Mouse (Mus musculus) midbrain, embryonic 16.5 days (tissue): ENCODE results near the gene 8030474K03Rik. TPM values are rescaled to one million over a fixed set of nuclear protein-coding genes. Genes with fewer than 3 reads are reported as not detected.
A peak's percentile ranks its signal among the peaks of the same experiment; 100 is the strongest.
"Not testable (repeated sequence)": the region's sequence is repeated elsewhere in the genome, so short reads cannot be mapped to it uniquely, and the experiment has no call there.

Experiments
- ATAC-seq: fragments of 200-750 bp; cut with Nextera tagmentation; 2 replicates; pipeline ENCODE4 v1.8.0; 2017; ENCODE audit warnings: moderate TSS enrichment
- H3K27ac ChIP-seq: fragments of 300-500 bp; sonication (generic); 2 replicates; pipeline ENCODE4 v1.5.1; 2014; ENCODE audit warnings: mild to moderate bottlenecking, low read length, mixed read lengths
- H3K27me3 ChIP-seq: fragments of 300-500 bp; sonication (generic); 2 replicates; pipeline ENCODE4 v1.6.1; 2014; ENCODE audit warnings: low read depth, low read length, mixed read lengths; ENCODE audit not compliant: control insufficient read depth, insufficient read depth
- H3K36me3 ChIP-seq: fragments of 300-500 bp; sonication (generic); 2 replicates; pipeline ENCODE4 v1.6.1; 2014; ENCODE audit warnings: mild to moderate bottlenecking, low read length, moderate library complexity, mixed read lengths; ENCODE audit not compliant: control insufficient read depth, insufficient read depth
- H3K4me1 ChIP-seq: fragments of 300-500 bp; sonication (generic); 2 replicates; pipeline ENCODE4 v1.6.1; 2014; ENCODE audit warnings: mild to moderate bottlenecking, low read length, mixed read lengths; ENCODE audit not compliant: control insufficient read depth, insufficient read depth
- H3K4me2 ChIP-seq: fragments of 300-500 bp; sonication (generic); 2 replicates; pipeline ENCODE4 v1.6.1; 2014; ENCODE audit warnings: mild to moderate bottlenecking, low read length, mixed read lengths
- H3K4me3 ChIP-seq: fragments of 300-500 bp; sonication (generic); 2 replicates; pipeline ENCODE4 v1.5.1; 2014; ENCODE audit warnings: low read depth, mild to moderate bottlenecking, low read length, moderate library complexity, mixed read lengths
- H3K9ac ChIP-seq: fragments of 300-500 bp; sonication (generic); 2 replicates; pipeline ENCODE4 v1.6.1; 2014; ENCODE audit warnings: low read depth, low read length, mixed read lengths
- H3K9me3 ChIP-seq: fragments of 300-500 bp; sonication (generic); replicated peaks from 2 replicates; pipeline ENCODE4 v1.6.1; 2014; ENCODE audit warnings: mild to moderate bottlenecking, low read length, mixed read lengths; ENCODE audit not compliant: control insufficient read depth, poor library complexity, severe bottlenecking
- WGBS: fragments of 180-500 bp; shearing (Covaris S2); extraction: QIAGEN DNeasy Blood & Tissue Kit; methylation state at CpG from one replicate; pipeline ENCODE4 v1.1.7; 2014; 5-methylcytosine and 5-hydroxymethylcytosine counted together
- polyA plus RNA-seq: library from polyadenylated mRNA; unstranded; fragments of >200 nt; fragmentation: Nextera tagmentation; extraction: Ambion mirVana; gene quantifications from 2 replicates; pipeline ENCODE4 v1.2.1, GENCODE M21; 2015

Gene 8030474K03Rik
- polyA plus RNA-seq, 1 experiment from 2014 or later, result not detected

DNA sequence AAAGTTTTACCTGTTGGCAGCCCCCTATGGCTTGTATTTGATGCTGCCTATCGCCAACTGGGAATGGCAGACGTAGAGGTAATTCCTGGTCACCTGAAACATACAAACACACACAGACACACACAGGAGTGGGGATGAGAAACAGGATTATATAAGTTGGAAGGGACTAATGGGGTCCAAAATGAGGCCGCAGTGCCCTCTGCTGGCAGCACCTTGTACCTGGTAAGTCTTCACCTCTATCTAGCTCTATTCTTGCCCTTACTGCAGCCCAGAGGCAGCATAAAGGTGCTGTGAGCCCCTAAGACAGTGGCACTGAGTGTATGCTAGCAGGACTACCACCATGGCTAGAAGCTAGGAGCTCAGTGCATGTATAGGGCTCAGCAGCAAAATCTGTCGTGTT lies 2.9 kb upstream of the 8030474K03Rik start:
- no peak overlapping the region for H3K27ac ChIP-seq
- H3K9ac ChIP-seq, result no peak overlapping the region
- H3K9me3 ChIP-seq, result no peaks in the 10 kb centered on the region; the same call in 1 of the 2 replicates
- peak; percentile 67; the same call in 1 of the 2 replicates for ATAC-seq
- no peak overlapping the region for H3K4me3 ChIP-seq
- H3K4me1 ChIP-seq, result no peaks in the 10 kb centered on the region
- no peaks in the 10 kb centered on the region for H3K27me3 ChIP-seq
- 39% methylated on average over 4 of the region's 4 CpGs for WGBS
- no peaks in the 10 kb centered on the region for H3K36me3 ChIP-seq
- no peak overlapping the region for H3K4me2 ChIP-seq

DNA sequence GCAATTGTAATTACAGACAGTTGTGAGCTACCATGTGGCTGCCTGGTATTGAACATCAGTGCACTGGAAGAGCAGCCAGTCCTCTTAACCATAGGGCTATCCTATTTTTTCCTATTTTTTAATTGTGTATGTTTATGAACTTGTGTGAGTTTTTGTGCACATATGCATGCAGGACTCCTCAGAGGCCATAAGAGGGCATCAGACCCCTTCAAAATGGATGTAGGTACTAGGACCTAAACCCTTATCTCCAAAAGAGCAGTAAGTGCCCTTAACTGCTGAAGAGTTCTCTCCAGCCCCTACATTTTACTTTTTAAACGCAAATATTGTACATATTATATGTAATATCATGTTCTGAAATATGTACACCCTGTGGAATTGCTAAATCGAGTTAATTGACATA lies 11.1 kb downstream of the 8030474K03Rik start:
- 37% methylated on average over 2 of the region's 2 CpGs for WGBS
- ATAC-seq, result no peak
- Histone ChIP-seq H3K36me3 (no peaks in the 10 kb centered on the region), H3K27me3 (peaks cover 3% of the 10 kb centered on the region; the same call in 1 of the 2 replicates), H3K9ac (no peak overlapping the region), H3K27ac (no peak overlapping the region), H3K4me1 (no peaks in the 10 kb centered on the region), H3K4me2 (no peak overlapping the region), H3K9me3 (no peaks in the 10 kb centered on the region), H3K4me3 (no peak overlapping the region)

DNA sequence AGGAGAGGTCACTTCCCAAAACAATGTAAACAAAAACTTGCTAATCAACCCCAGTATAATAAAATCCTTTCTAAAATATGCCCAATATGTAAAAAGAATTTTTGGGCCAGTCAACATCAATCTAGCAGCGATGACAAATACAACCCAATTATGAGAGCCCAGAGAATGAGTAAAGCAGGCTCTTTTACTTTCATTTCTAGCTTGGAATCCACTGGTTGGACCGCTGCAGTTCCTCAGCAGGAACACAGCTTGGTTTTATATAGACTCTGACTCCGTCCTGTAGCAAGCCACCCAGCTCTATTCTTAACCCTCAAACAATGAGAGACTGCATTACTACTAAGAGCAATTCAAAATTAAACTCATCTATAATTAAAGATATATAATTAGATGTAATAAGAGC lies 17.3 kb downstream of the 8030474K03Rik start:
- no peak overlapping the region for H3K9ac ChIP-seq
- H3K4me1 ChIP-seq, result no peaks in the 10 kb centered on the region
- H3K36me3 ChIP-seq, result no peaks in the 10 kb centered on the region
- H3K27me3 ChIP-seq, result peaks cover 2% of the 10 kb centered on the region; the same call in 1 of the 2 replicates
- H3K4me2 ChIP-seq, result no peak overlapping the region
- 67% methylated on average over 3 of the region's 3 CpGs for WGBS
- H3K9me3 ChIP-seq, result no peaks in the 10 kb centered on the region
- no peak overlapping the region for H3K4me3 ChIP-seq
- no peak for ATAC-seq
- H3K27ac ChIP-seq, result no peak overlapping the region

DNA sequence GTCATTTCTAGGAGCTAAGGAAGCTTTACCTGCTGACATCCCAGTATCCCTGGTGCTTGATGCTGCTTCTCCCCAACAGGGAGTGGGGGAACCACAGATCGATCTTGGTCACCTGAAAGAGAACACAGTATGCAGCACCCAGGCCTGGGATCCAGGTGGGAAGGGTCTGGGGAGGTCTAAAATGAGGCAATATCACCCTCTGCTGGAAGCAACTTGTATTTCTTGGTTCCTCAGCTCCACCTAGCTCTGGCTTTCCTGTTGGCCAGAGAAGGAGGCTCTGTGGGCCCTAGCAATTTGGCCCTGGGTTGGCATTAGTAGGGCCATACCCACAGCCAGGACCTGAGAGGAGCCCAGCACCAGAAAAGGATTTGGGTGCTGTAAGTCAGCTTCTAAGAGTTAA lies 24.7 kb downstream of the 8030474K03Rik start:
- Histone ChIP-seq H3K4me1 (no peaks in the 10 kb centered on the region), H3K27ac (no peak overlapping the region), H3K9me3 (no peaks in the 10 kb centered on the region), H3K4me2 (no peak overlapping the region), H3K27me3 (peaks cover 3% of the 10 kb centered on the region), H3K36me3 (no peaks in the 10 kb centered on the region), H3K4me3 (no peak overlapping the region), H3K9ac (no peak overlapping the region)
- 50% methylated on average over 1 of the region's 1 CpGs for WGBS
- no peak for ATAC-seq

DNA sequence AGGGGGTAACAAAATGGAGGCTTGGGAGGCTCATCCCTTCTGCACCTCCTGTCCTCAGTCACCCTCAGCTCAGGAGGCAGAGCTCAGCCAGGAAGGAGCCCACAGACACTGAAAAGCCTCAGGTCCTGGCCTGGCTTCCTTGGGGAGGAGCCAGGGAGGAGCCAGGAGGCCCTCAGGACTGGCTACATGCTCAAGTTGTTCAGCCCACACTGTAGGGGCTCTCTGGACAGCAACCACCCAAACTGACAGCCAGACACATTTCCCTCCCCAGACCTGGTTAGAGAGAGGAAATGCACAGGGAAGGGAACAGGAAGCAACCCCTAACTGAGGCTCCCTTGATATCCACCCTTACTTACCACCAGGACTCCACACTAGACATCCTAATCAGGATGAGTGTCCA lies 25.5 kb downstream of the 8030474K03Rik start:
- not testable (repeated sequence) for H3K9me3 ChIP-seq, H3K4me1 ChIP-seq, H3K9ac ChIP-seq, H3K36me3 ChIP-seq, H3K27me3 ChIP-seq, H3K27ac ChIP-seq, H3K4me2 ChIP-seq, H3K4me3 ChIP-seq, ATAC-seq

DNA sequence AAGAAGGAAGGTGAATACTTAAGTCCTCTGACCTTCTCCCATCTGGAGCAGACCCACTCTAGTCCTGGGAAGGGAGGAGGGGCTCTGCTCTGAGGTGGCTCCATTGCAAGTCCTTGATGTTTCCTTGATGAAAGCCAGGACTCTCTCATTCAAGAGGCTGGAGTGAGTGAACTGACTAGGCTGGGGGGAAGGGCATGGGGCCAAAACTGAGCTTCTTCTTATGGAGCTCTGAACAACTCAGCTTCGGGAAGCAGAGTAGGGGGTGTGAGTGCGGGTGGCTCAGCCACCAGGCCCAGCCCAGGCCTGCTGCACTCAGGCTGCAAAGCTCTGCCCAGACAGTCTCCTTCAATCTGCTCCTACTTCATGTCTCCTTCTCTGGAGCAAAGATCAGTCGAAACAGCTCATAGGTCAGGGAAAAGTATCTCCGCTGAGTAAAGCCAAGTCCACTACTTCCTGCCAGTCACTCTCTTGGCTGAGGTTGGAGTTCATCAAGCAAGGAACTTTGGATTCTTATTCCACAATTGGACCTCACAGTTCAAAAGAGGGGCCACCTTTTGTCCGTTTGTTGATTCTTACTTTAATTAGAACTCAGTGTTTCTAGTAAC lies 52.8 kb downstream of the 8030474K03Rik start:
- 52% methylated on average over 5 of the region's 5 CpGs for WGBS
- Histone ChIP-seq H3K27me3 (peaks cover 45% of the 10 kb centered on the region), H3K9ac (no peak overlapping the region), H3K9me3 (no peaks in the 10 kb centered on the region), H3K27ac (no peak overlapping the region), H3K36me3 (no peaks in the 10 kb centered on the region), H3K4me3 (no peak overlapping the region), H3K4me1 (no peaks in the 10 kb centered on the region; the same call in 1 of the 2 replicates), H3K4me2 (no peak overlapping the region)
- no peak for ATAC-seq

Other genes with a start within 250 kb of the 8030474K03Rik start
- gene Ogt, start 154.6 kb upstream of the 8030474K03Rik start, polyA plus RNA-seq, result 205 and 217 TPM in 2 replicates
- gene Cxcr3, start 60.4 kb upstream of the 8030474K03Rik start, polyA plus RNA-seq, result 0.14 and 0.16 TPM in 2 replicates
- gene Gm4779, start 233 bp upstream of the 8030474K03Rik start, polyA plus RNA-seq, result 0.24 TPM in 1 of 2 replicates, not detected in the other
- gene Nhsl2, start 54.7 kb downstream of the 8030474K03Rik start, polyA plus RNA-seq, result 6.0 and 8.3 TPM in 2 replicates